Mouse (Mus musculus): ENCODE results near the gene Olfr1395.
A peak's percentile ranks its signal among the peaks of the same experiment; 100 is the strongest.

Olfr1395 gene

GRCm38 (mm10) chr11:49141974-49142373 is at the start of gene Olfr1395:
TSS of gene Olfr1395 (plus strand) at chr11:49142274.
- no peak for DNase-seq (ENCODE audit: low read depth, low spot score)

- no peak for DNase-seq (ENCODE audit: low read depth, low spot score)
Observed at GRCm38 (mm10) chr11:49092786-49093185, 49.3 kb upstream of the Olfr1395 start.

- no peak for DNase-seq (ENCODE audit: low read depth, low spot score)
Observed at GRCm38 (mm10) chr11:49093861-49094660, 48.0 kb upstream of the Olfr1395 start.

- no peak for DNase-seq (ENCODE audit: low read depth, low spot score)
Observed at GRCm38 (mm10) chr11:49095367-49095766, 46.7 kb upstream of the Olfr1395 start.

GRCm38 (mm10) chr11:49100409-49100808 is 41.7 kb upstream of the Olfr1395 start:
- no peak for DNase-seq (ENCODE audit: low read depth, low spot score)

- DNase-seq (ENCODE audit: low read depth, low spot score): no peak
Observed at GRCm38 (mm10) chr11:49101500-49101899, 40.6 kb upstream of the Olfr1395 start.

- peak; percentile 68 for DNase-seq (ENCODE audit: low read depth, low spot score)
Observed at GRCm38 (mm10) chr11:49103047-49103693, 38.9 kb upstream of the Olfr1395 start.

- no peak for DNase-seq (ENCODE audit: low read depth, low spot score)
Observed at GRCm38 (mm10) chr11:49105752-49106151, 36.3 kb upstream of the Olfr1395 start.

- DNase-seq (ENCODE audit: low read depth, low spot score): no peak
Observed at GRCm38 (mm10) chr11:49107650-49108537, 34.2 kb upstream of the Olfr1395 start.

GRCm38 (mm10) chr11:49108833-49109232 is 33.2 kb upstream of the Olfr1395 start:
- DNase-seq (ENCODE audit: low read depth, low spot score): no peak

GRCm38 (mm10) chr11:49111000-49111399 is 31.1 kb upstream of the Olfr1395 start:
- no peak for DNase-seq (ENCODE audit: low read depth, low spot score)

GRCm38 (mm10) chr11:49112624-49113219 is 29.4 kb upstream of the Olfr1395 start:
- DNase-seq (ENCODE audit: low read depth, low spot score): no peak

- DNase-seq (ENCODE audit: low read depth, low spot score): no peak
Observed at GRCm38 (mm10) chr11:49114158-49114557, 27.9 kb upstream of the Olfr1395 start.

GRCm38 (mm10) chr11:49114774-49115173 is 27.3 kb upstream of the Olfr1395 start, which contains the start of gene Olfr1396:
TSS of gene Olfr1396 (minus strand) at chr11:49114874.
- no peak for DNase-seq (ENCODE audit: low read depth, low spot score)

GRCm38 (mm10) chr11:49119635-49120034 is 22.4 kb upstream of the Olfr1395 start:
- no peak for DNase-seq (ENCODE audit: low read depth, low spot score)

GRCm38 (mm10) chr11:49124169-49124568 is 17.9 kb upstream of the Olfr1395 start:
- DNase-seq (ENCODE audit: low read depth, low spot score): no peak

- no peak for DNase-seq (ENCODE audit: low read depth, low spot score)
Observed at GRCm38 (mm10) chr11:49154077-49154476, 12.0 kb downstream of the Olfr1395 start, which contains the start of gene Olfr1394. TSS of gene Olfr1394 (plus strand) at chr11:49154377.

- no peak for DNase-seq (ENCODE audit: low read depth, low spot score)
Observed at GRCm38 (mm10) chr11:49156821-49157814, 15.0 kb downstream of the Olfr1395 start.

- peak; percentile 33 for DNase-seq (ENCODE audit: low read depth, low spot score)
Observed at GRCm38 (mm10) chr11:49168839-49169611, 27.0 kb downstream of the Olfr1395 start.
